14 mouse cellular contexts compared by ENCODE assay signal in genomic region chr11:19351243-19351787, GRCm38 (mm10).
DNase-seq lines count a peak whose midpoint lies in the region; ATAC-seq lines count a peak whose summit lies in the region.
"Had no signal": no experiment of that assay in that cellular context is flagged by ENCODE, and none has a peak within 500 bp of the region (broad histone marks: within the 10 kb centered on the region; RNA-seq: fewer than 3 reads in every experiment).

No protein-coding gene starts in this region.

- no peak for ATAC-seq in kidney, embryonic 16.5 days (ENCODE audit: low FRiP score, low TSS enrichment)
- peak; percentile 80 for ATAC-seq in forebrain, embryonic 16.5 days
- ATAC-seq in limb, embryonic 13.5 days (ENCODE audit: low FRiP score, low read depth), result no peak
- ATAC-seq in neural tube, embryonic 15.5 days (ENCODE audit: low FRiP score), result peak; percentile 37; the same call in 1 of the 2 replicates

- no peak overlapping the region for H3K9ac ChIP-seq in kidney, embryonic 16.5 days (replicated peaks; ENCODE audit: low read length)
- no peak overlapping the region for H3K9ac ChIP-seq in forebrain, embryonic 16.5 days (replicated peaks; ENCODE audit: low read depth, low read length)
- H3K9ac ChIP-seq in limb, embryonic 13.5 days, result no peak overlapping the region
- no peak overlapping the region for H3K9ac ChIP-seq in neural tube, embryonic 15.5 days (replicated peaks)
- H3K9ac ChIP-seq: embryonic facial prominence, embryonic 13.5 days; liver, embryonic 13.5 days had no signal

- no peaks in the 10 kb centered on the region for H3K36me3 ChIP-seq in kidney, embryonic 16.5 days (ENCODE audit: insufficient read depth, low read length)
- no peaks in the 10 kb centered on the region for H3K36me3 ChIP-seq in forebrain, embryonic 16.5 days (ENCODE audit: control insufficient read depth, insufficient read depth)
- H3K36me3 ChIP-seq in limb, embryonic 13.5 days, result no peaks in the 10 kb centered on the region
- no peaks in the 10 kb centered on the region for H3K36me3 ChIP-seq in neural tube, embryonic 15.5 days
- H3K36me3 ChIP-seq: embryonic facial prominence, embryonic 13.5 days; liver, embryonic 13.5 days had no signal

- H3K4me1 ChIP-seq in kidney, embryonic 16.5 days (ENCODE audit: insufficient read depth, low read length), result peaks cover 16% of the 10 kb centered on the region
- peaks cover 10% of the 10 kb centered on the region for H3K4me1 ChIP-seq in forebrain, embryonic 16.5 days (replicated peaks; ENCODE audit: control insufficient read depth, insufficient read depth, low read length)
- peaks cover 5% of the 10 kb centered on the region for H3K4me1 ChIP-seq in limb, embryonic 13.5 days
- peaks cover 8% of the 10 kb centered on the region for H3K4me1 ChIP-seq in neural tube, embryonic 15.5 days
- H3K4me1 ChIP-seq: liver, embryonic 13.5 days had no signal

- H3K4me2 ChIP-seq in kidney, embryonic 16.5 days (replicated peaks; ENCODE audit: low read depth, low read length), result peak overlapping the region; percentile 35
- peak overlapping the region; percentile 54 for H3K4me2 ChIP-seq in forebrain, embryonic 16.5 days (ENCODE audit: low read length)
- peak overlapping the region; percentile 31; the same call in 1 of the 2 replicates for H3K4me2 ChIP-seq in limb, embryonic 13.5 days (replicated peaks)
- peak overlapping the region; percentile 51 for H3K4me2 ChIP-seq in neural tube, embryonic 15.5 days
- H3K4me2 ChIP-seq: embryonic facial prominence, embryonic 13.5 days; liver, embryonic 13.5 days had no signal

- no peak overlapping the region for H3K4me3 ChIP-seq in kidney, embryonic 16.5 days (ENCODE audit: low read length)
- H3K4me3 ChIP-seq in forebrain, embryonic 16.5 days (replicated peaks; ENCODE audit: low read length), result peak overlapping the region; percentile 39
- no peak overlapping the region for H3K4me3 ChIP-seq in limb, embryonic 13.5 days
- H3K4me3 ChIP-seq in neural tube, embryonic 15.5 days (replicated peaks), result peak overlapping the region; percentile 13; the same call in 1 of the 2 replicates
- H3K4me3 ChIP-seq: embryonic facial prominence, embryonic 13.5 days; gastrocnemius, adult 2 months; liver, embryonic 13.5 days had no signal

- 51% methylated on average over 7 of the region's 7 CpGs for WGBS in kidney, embryonic 16.5 days
- WGBS in forebrain, embryonic 16.5 days, result 6% methylated on average over 7 of the region's 7 CpGs
- WGBS in limb, embryonic 13.5 days, result 29% methylated on average over 7 of the region's 7 CpGs
- WGBS in neural tube, embryonic 15.5 days, result 18% methylated on average over 7 of the region's 7 CpGs

- no peaks in the 10 kb centered on the region for H3K9me3 ChIP-seq in kidney, embryonic 16.5 days (ENCODE audit: low read length)
- H3K9me3 ChIP-seq in forebrain, embryonic 16.5 days (ENCODE audit: control insufficient read depth, low read length), result no peaks in the 10 kb centered on the region
- H3K9me3 ChIP-seq in limb, embryonic 13.5 days, result no peaks in the 10 kb centered on the region
- no peaks in the 10 kb centered on the region for H3K9me3 ChIP-seq in neural tube, embryonic 15.5 days (replicated peaks)
- H3K9me3 ChIP-seq: embryonic facial prominence, embryonic 13.5 days; liver, embryonic 13.5 days had no signal

- no peaks in the 10 kb centered on the region for H3K27me3 ChIP-seq in kidney, embryonic 16.5 days (ENCODE audit: insufficient read depth, low read length)
- H3K27me3 ChIP-seq in forebrain, embryonic 16.5 days (replicated peaks; ENCODE audit: control insufficient read depth, insufficient read depth, low read length), result peaks cover 27% of the 10 kb centered on the region
- H3K27me3 ChIP-seq in limb, embryonic 13.5 days, result peaks cover 54% of the 10 kb centered on the region
- H3K27me3 ChIP-seq in neural tube, embryonic 15.5 days (replicated peaks), result no peaks in the 10 kb centered on the region
- H3K27me3 ChIP-seq: embryonic facial prominence, embryonic 13.5 days; liver, embryonic 13.5 days had no signal

- DNase-seq in kidney, adult 8-10 months, result no peak
- DNase-seq in right cerebral cortex, postnatal 10 days (ENCODE audit: low spot score in 2 of 2), result no peak
- DNase-seq in right cerebral cortex, postnatal 25 days, result no peak
- DNase-seq in urinary bladder, postnatal 36 days (ENCODE audit: low spot score in 2 of 2), result no peak
- DNase-seq: adrenal gland, postnatal 14 days; cerebellum, adult 8-10 months; gastrocnemius, adult 2 months; liver, embryonic 13.5 days; right cerebral cortex, adult 18-20 months had no signal

- H3K27ac ChIP-seq in kidney, embryonic 16.5 days (ENCODE audit: low read length), result no peak overlapping the region
- H3K27ac ChIP-seq in forebrain, embryonic 16.5 days (ENCODE audit: low read length), result no peak overlapping the region
- H3K27ac ChIP-seq in limb, embryonic 13.5 days, result no peak overlapping the region
- H3K27ac ChIP-seq in neural tube, embryonic 15.5 days (replicated peaks), result no peak overlapping the region
- H3K27ac ChIP-seq: embryonic facial prominence, embryonic 13.5 days; gastrocnemius, adult 2 months; liver, embryonic 13.5 days had no signal

Comparison
In these comparisons a context has a peak if more than half of its experiments do, and no peak if none do; other contexts are left out.
1. ATAC-seq: peak in forebrain, embryonic 16.5 days (single experiment) and neural tube, embryonic 15.5 days (single experiment); none in kidney, embryonic 16.5 days (single experiment) and limb, embryonic 13.5 days (single experiment).
2. H3K4me3 ChIP-seq: peak in forebrain, embryonic 16.5 days (single experiment) and neural tube, embryonic 15.5 days (single experiment); none in kidney, embryonic 16.5 days (single experiment) and limb, embryonic 13.5 days (single experiment).
3. Peak in every context shown above with its lines, with median percentiles within 50 percentile points of each other: H3K4me2 ChIP-seq.